Mouse (Mus musculus) heart, postnatal 0 days (tissue): ENCODE data around the gene Rfng.

ENCODE experiments used
- CTCF ChIP-seq: IDR thresholded peaks from 2 replicates; pipeline ENCODE4 v1.5.1; 2016; ENCODE audit warnings: antibody characterized with exemption, control low read depth, low read depth
- EP300 ChIP-seq: IDR thresholded peaks from 2 replicates; pipeline ENCODE4 v1.6.1; 2016; ENCODE audit warnings: antibody characterized with exemption, low read depth

- no peak for TF ChIP-seq CTCF
- TF ChIP-seq EP300: no peak
Measured at GRCm38 (mm10) chr11:120821076-120821922, 37.3 kb upstream of the Rfng start.
